Mouse (Mus musculus) right cerebral cortex, postnatal 14 days (tissue): ENCODE data around the gene Slc15a3.

ENCODE experiments used
- DNase-seq: peaks from one replicate; pipeline ENCODE4 v3.0.0; 2022

Slc15a3 gene

DNA sequence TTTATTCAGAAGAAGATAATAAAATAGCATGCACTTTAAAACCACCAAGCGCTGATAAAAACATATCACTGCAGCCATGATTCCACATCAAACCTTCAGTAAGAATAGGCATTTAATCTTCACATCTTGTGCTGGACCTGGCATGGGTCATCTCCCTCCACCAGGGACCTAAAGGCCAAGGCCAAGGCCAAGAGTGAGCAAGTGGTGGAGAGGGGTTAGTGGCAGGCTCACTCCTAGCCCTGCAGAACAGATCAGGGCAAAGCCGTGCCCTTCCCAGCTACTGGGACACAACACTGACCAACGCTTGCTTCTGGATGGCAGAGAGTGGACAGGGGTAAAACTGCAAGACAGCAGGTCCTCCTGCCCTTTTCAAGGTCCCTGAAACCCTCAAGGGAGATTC, 31.1 kb downstream of the Slc15a3 start:
- no peak for DNase-seq

DNA sequence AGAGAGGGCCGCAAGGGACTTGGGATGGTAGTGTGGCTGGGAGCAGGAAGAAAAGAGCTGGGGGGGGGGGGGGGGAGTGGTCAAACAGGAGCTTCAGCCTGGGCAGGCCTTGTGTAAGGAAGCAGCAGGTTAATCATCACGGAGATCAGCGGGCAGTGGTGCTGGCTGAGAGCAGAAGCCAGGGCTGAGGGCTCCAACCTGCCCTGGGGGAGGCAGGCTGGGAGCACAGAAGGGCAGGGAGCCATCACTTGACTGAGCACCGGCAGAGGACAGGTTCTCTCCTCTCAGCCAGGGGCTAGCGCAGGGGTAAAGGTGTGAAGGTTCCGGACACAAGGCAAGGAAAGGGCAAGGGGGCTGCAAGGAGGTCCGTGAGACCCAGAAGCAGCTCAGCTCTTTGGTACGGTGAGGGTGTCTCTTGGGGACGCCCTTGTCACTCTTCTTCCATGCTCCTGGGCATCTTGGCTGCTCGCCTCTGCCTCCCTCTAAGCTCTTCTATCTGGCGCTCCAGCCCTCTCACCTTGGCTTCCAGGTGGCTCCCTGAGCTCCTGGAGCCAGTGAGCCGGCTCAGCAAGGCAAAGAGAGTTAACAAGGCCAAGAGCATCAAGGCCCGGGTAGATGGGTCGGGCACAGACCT, 31.9 kb downstream of the Slc15a3 start:
- DNase-seq, result no peak

DNA sequence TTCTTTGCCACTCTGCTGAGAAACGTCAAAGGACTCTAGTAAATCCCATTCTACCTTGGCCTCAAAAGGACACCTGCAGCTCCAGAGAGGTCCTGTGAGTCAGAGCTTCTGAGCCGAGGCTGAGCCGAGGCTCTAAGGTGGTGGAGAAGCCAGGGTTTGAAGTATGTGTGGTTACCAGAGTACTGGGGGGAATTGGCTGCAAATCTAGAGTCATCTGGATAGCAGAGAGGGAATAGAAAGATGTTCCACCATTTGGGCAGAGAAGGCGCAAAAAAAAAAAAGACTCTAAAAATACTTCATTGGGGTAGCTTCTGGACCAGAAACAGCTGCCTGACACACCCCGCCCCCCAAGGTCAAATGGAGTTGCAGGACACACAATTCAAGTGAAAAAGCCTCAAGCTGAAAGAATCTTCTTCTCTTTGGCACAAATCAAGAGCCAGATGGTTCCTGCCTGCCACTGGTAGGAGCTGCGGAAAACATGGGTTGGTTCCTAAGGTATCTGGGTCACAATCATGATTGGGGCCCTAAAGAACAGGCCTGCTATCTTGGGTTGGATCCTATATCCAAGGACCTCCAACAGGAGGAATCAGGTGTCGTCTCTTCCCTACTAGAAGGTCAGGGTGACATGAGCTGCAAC, 38.8 kb downstream of the Slc15a3 start:
- DNase-seq, result no peak

DNA sequence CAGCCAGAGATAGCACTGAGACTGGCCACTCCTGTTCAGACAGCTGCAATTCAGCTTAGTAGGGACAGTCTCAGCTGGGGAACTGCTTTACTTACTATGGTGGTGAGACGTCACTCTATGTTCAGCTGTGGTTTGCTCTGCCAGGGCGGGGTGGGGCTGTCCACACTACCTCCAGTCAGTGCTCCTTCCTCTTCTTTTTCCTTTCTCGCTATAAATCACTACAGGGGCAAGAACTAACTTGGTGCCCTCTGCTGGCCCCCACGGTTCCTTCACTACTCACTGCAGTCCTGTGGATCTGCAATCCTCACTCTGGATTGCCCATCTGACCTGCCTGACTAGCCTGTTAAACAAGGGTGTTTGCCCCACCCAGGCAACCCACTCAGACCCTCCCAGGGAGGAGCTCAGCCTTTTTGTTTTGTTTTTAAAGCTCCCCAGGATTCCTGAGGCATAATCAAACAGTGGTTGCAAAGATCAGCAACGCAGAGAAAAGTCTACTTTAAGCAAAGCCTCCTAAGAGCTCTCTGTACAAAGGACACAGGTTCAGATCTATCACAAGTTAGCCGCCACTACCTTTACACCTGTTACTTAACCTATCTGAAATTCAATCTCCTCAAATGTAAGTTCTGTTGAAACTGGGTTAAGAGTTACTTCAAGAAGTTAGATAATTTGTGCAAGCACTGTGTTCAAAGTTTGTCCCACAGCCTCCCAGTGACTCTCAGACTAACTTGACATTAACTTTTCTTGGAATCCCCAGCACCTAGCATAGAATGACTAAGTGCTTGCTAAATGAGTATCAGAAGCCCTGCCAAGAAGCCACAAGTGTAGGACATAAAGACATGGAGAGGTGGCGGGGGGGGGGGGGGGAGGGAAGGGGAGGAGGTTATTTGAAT, 40.8 kb downstream of the Slc15a3 start:
- DNase-seq, result no peak

DNA sequence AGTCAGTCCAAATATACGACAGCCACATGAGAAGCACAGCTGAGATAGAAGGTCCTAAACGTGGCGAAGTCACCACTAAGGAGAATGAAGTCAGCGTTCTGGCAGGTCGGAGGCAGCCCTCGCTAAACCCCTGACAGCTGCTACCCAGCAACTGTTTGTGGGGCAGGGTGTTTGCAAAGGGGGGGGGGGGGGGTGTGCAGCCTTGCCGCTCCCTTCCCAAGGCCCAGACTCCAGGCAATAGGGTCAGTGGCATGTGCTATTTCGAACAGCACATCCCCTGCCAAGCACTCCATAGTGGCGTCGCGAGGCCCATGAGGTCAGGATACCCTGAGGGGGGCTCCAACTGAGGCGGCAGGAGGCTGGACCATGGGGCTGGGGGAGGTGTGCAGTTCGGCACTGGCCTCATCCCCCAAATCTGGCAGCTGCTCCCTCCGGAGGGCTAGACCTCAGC, 41.5 kb downstream of the Slc15a3 start:
- no peak for DNase-seq

DNA sequence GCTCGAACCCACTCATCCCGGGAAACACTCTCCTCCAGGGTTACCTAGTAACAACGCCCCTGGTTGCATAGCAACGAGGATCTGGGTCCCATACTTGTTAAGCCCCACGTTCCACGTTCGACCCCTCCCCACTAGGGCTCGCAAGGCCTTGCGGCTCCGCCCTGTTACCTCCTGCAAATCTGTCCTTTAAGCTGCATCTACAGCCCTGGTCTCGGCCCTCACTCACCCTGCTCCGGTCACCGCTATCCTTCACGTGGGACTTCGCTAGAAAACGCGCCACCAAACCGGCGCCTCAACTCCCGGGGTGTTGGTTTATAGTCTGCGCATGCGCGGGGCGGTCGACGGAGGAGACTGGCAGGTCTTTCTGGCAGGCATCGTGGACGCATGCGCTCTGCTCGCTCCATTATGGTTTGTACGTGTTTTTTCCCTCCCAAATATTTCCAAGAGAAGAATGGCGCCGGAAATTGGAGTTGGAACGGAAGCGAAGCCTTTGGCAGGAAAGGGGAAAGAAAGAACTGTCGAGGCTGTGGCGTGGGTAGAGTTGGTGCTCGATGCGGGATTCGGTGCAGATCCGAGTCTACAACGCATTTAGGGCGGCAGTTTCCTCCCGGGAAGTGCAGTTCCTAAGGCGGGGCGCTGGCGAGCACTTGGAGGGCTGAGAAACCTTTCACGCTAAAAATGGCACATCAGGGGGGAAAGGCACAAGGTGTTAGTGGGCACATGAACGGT, 42.1 kb downstream of the Slc15a3 start, which contains the start of gene Tmem109:
TSS of gene Tmem109 (minus strand) at position 576 of the 729 bp plus-strand sequence.
- DNase-seq, result peak; percentile 93

DNA sequence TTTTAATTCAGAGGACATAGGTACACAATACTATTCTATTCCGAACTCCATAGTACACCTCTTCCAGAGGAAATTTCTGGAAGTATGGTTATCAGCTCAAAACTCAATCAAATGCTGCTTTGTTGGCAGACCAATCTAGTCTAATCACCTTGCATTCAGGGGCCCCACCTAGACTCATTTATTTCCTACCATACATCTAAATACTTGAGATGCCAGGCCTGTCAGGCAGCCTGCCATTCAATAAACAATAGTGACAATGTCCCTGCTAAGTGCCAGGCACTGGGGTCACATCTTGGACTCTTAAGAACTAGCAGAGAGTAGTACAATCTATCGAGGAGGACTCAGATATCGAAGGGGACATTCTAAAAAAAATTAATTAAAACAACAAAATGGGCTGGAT, 52.7 kb downstream of the Slc15a3 start:
- DNase-seq, result no peak

DNA sequence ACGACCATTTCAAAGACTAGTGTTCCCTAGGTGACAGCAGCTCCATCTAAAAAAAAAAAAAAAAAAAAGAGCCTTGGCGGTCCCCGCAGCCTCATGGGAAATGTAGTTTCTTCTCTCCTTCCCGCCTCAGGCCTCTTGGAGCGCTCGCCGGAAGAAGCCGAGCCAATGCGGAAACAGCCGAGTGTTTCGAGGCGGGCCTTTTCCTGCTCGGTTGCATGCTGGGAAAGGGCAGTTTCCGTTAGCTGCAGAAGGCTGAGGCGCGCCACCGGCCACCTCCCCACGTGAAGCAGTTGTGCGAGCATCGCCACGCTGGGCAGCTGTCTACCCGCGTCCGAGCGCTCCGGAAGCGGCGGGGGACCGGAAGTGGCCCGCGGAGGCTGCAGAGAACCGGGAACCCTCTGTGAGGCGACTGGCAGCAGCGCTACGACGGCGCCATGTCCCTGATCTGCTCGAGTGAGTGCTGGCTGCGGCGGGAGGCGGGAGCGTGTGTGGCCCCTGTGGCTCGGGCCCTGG, 55.5 kb downstream of the Slc15a3 start, which contains the start of gene Prpf19:
TSS of gene Prpf19 (plus strand) at position 216 of the 513 bp plus-strand sequence.
- DNase-seq, result peak; percentile 99

DNA sequence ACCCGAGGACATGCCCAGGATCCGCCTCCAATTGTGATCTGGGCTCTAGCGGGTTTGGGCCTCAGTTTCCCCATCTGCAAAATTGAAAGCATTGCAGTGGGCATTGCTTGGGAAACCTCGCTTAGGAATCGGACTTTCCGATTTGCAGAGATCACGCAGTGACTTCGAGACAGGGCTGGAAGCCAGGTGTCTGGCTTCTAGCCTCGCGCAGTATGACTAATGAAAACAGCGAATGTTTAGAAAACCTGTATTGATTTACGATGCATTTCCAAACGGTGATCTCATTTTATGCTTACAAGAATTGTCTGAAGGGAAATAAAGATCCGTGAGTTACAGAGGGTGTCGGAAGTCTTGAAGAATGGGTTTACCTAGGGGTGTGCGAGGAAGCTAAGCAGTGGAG, 56.2 kb downstream of the Slc15a3 start:
- no peak for DNase-seq

DNA sequence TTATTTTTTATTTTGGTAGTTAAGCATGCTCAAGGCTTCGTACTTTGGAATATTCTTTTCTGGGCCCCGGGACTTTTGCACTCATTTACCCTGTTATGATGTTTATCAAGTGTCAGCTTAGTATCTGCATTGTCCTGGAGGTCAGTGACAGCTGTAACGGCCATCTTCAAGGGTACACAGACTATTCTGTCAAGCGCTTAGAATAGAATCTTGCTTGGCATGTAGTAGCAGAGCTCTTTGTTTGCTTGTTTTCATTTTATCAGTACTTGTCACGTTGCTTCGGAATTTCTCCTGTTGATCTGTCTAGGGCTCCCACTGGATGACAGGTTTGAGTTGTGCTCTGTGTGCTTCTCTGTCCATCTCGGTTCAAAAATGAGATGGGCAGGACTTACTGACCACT, 57.3 kb downstream of the Slc15a3 start:
- DNase-seq, result no peak

DNA sequence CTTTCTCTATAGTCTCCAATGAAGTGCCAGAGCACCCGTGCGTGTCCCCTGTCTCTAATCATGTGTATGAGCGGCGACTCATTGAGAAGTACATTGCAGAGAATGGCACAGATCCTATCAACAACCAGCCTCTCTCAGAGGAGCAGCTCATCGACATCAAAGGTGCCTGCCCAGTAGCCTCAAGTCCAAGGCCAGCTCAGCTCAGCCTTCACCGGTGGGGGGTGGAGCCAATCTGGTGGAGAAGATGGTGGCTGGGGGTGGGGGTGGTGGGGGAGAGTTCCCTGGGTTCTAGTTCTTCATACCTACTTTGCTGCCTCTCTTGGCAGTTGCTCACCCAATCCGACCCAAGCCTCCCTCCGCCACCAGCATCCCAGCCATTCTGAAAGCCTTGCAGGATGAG, 58.0 kb downstream of the Slc15a3 start:
- no peak for DNase-seq

DNA sequence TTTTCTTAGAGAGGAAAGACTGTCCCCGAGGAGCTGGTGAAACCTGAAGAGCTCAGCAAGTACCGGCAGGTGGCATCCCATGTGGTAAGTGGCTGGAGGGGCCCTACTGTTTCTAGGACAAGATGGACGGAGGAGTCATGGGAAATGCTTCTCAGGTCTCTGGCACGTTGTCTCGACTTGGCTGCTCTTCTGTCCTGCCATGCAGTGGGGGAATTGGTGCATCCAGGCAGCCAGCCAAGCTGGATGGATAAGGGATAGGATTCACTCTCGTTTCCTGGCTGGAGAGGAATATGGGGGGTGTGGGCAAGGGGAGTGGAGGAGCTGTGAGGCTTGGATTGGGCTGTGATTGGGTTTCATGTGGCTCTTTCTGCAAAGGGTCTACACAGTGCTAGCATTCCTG, 60.8 kb downstream of the Slc15a3 start:
- DNase-seq, result peak; percentile 25

DNA sequence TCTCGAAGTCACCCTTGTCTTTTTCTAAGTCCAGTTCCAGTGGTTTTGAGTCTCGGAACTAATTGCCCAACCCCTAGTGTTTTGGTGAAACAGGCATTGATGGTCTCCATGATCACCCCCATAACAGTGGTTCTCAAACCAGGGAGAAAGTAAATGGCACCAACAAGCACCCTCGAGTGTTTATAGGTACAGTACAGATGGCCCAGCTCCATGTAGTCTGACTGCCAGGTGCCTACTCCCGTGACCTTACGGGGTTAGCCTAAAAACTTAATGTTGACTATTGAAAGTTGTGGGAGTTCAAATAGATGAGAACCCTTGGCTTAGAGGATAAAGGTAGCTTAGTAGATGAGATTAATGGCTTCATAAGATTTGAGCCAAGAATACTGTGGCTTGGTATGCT, 61.5 kb downstream of the Slc15a3 start:
- DNase-seq, result no peak

DNA sequence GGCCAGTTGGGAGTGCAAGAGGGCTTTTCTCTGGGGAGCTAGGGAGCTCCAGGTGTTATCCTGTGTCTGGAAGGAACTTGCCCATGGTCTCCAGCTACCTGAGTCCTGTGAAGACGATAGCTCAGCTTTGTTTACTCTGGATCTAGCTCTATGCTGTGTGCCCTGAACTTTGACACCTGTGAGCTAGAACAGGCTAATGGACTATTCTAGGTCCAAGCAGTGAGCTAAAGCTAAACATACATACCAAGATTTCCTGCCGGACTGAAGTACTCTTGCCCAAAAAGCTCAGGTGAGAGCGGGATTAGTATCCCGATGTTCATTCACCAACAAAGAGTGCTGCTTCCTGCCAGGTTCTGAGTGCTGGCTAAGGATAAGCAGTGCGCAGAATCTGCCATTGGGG, 65.0 kb downstream of the Slc15a3 start:
- DNase-seq, result no peak

DNA sequence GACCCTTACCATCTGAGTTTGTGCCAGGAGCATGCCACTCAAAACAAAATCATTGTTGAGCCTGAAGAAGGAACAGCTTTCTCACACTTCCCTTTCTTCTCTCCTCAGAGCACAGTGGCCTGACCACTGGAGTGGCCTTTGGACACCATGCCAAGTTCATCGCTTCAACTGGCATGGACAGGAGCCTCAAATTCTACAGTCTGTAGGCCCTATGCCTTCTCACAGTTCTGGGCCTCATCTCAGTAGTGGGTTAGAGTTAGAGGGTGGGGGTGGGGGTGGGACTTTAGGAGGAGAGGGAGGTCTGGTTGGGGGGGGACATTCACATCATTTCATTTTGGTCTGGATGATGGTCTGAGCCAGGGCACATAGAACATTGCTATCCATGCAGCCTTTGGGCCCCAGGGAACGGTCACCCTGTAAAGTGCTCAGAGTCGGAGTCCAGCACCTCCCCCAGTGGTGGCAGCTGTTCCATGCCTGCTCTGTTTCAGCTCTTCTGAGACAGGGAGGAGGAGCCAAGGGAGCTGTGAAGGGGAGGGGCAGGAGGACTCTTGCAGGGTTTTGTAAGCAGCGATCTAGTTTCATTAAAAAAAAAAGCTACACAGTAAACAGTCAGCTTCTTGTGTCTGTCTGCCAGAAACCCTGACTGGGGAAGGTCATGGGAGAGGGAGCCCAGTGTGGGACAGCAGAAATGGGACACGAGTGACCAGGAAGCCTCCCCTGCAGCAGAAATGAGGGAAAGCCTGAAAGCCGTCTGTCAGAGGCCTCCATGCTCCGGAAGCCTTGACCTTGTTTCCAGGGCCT, 65.6 kb downstream of the Slc15a3 start:
- DNase-seq, result peak; percentile 31

DNA sequence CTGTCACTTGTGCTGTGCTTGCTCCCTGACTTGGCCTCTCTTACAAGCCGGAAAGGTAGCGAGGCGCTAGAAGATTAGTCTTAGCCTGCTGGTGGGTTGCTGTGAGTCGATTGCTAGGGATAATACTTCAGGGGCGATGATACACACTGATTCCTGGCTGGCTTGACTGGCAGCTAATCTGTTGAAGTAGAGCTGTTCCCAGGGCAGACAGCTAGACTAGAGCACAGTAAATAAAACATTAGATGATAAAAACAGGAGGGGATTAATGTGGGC, 66.1 kb downstream of the Slc15a3 start:
- DNase-seq, result no peak

DNA sequence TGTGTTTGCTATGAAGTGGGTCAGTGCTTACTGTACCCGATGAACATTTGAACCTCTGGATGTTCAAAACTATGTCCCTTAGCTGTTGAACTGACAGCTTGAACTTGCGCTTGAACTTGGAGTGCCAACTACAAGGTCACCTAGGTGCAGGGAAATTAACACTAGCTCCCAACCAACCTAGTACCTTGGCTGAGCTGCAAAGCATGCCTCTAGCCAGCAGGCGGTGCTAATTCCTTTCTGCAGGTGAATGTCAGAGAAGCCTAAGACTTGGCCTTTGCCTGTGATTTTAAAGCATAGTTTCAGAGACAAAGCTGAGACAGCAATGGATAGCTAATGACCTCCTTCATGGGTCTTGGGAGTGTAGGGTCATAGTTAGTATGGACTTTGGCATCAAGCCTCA, 68.4 kb downstream of the Slc15a3 start:
- DNase-seq, result peak; percentile 56
